Mouse (Mus musculus) megakaryocyte, adult 5-6 weeks (primary cell): ENCODE measurements around the gene Tbl1xr1. TPM values are rescaled to one million over a fixed set of nuclear protein-coding genes. Genes with fewer than 3 reads are reported as not detected.

ENCODE experiments used
- ATAC-seq: 2 replicates; pipeline ENCODE4 v1.8.0; 2016; ENCODE audit warnings: mild to moderate bottlenecking, inconsistent platforms; ENCODE audit not compliant: poor library complexity, severe bottlenecking
- total RNA-seq, 2 experiments: library from RNA; stranded (forward) in 1 of 2; stranded (reverse) in 1 of 2; fragments of 153-499, 151-499 nt in 1 of 2; fragments of 221-1000, 200-1000 nt in 1 of 2; gene quantifications; 2 replicates each; pipeline versions ENCODE4 v1.2.3 to v1.2.4; 2015 to 2017

The Tbl1xr1 gene
- total RNA-seq, 2 experiments from 2014 or later: 99.3 to 111 TPM

DNA sequence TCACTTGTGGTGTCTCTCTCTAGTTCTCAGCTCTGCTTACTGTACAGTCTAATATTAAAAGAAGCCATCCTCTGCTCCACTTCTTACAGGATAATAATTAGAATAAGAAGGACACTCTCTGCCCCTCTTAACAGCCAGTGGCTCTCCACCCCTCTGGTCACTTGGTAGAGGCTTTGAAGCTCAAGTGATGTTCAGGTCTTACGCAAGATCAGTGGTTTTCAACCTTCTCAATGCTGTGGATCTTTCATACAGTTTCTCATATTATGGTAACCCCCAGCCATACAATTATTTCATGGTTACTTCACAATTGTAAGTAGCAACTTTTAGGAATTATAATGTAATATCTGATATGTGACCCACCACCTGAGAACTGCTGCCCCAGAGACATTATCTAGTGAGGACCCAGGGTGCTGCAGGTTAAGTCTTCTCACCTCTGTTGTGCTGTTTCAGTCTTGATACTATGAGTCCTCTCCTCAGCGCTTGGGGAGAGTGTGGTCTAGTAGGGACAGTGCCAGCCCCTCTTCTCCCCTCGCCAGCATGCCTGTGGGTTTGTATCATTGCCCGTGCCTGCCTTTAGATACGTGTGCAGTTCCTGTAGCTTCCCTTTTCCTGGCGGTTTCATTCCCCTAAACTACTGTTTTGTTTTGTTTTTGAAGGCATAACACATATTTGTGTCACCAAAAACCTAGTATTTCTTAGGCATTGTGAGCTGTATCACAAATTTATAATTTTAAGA is 65.7 kb downstream of the Tbl1xr1 start:
- ATAC-seq: peak; percentile 51

DNA sequence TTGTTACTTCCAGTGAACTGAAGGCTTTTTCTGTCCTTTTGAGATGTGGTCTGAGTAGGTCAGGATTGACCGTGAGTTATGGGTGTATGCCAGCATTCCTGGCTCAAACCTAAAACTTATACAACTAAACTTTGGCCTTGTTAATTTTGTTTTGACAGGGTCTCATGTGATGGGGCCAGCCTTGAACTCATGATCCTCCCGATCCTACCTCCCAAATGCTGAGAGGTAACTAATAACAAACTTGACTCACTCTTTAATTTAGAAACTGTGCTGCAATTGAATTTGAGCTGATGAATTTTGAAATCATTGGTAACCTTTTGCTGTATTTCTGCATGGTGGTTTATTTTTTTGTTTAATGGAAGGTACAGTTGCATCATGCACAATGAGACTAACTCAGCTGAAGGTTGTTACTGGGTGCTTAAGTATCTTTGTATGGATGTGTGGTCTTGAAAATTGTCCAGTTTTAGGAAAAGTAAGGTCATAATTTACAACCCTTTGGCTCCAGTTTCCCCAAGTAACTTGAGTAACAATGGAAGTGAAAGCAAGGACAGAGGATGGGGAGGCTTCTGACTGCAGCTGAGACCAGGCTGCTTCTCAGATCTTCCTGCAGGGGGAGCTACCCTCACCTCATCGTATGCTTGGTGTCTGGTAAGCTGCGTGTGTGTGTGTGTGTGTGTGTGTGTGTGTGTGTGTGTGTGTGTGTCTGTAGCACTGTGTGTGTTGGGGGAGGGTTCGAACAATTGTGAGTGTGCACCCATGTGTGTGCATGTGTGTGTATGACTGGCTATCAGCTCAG is 66.6 kb downstream of the Tbl1xr1 start:
- peak; percentile 72 for ATAC-seq

DNA sequence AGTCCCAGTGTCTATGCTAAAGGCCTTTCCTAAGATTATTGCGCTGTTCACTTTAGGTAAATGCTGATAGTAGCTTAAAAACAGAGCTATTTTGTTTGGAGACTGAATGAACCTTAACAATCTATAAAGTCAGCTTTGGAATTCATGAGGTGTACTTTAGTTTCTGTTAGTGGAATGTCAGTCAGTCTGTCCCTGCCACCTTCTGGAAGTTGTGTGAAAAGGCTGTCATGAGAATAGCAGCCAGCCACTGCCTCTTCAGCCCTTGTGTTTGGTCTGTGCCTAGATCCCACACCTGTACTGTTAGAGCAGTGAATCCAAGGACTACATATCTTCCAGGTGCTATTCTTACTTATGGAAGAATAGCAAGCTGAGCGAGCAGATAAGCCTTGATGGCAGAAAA is 67.8 kb downstream of the Tbl1xr1 start:
- no peak for ATAC-seq

DNA sequence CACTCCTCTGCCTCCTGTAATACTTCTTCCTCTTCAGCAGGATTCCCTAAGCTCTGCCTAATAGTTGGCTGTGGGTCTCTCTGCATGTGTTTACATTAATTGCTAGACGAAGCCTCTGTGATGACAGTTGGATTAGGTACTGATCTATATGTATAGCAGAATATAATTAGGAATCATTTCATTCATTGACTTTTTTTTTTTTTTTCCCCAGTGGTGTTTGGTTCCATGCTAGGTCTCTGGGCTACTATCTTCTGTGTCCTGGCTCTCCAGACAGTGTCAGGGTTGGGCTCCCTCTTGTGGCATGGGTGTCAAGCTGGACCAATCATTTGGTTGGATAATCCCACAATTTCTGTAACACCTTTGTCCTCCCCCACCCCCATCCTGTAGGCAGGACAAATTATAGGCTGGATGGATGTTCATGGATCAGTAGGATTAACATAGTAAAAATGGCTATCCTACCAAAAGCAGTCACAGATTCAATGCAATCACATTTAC is 71.0 kb downstream of the Tbl1xr1 start:
- no peak for ATAC-seq

DNA sequence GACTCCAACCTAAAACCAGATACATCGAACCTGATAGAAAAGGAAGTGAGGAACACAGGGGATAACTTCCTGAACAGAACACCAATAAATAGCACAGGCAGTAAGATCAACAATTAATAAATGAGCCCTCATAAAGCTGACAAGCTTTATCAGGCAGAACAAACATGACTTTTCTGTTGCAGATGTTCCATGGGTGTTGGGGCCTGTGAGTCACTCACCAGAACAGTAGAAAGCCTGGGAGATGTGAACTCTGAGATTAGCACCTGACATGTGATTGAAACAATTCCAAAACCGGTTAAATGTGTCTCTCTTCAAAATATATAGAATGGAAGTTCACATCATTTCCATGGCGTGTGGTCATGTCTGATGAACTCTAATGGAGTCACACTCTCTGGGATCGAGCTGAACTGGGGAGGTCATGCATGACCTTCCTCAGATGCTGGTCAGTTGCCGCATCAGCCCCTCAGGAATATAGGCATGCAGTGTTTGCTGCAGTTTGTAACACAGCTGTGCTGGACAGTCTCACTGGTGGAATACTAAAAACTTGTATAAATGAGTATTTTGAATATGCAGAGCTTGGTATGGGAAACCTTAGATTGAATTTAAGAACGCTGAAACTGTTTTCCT is 72.0 kb downstream of the Tbl1xr1 start:
- ATAC-seq: no peak

DNA sequence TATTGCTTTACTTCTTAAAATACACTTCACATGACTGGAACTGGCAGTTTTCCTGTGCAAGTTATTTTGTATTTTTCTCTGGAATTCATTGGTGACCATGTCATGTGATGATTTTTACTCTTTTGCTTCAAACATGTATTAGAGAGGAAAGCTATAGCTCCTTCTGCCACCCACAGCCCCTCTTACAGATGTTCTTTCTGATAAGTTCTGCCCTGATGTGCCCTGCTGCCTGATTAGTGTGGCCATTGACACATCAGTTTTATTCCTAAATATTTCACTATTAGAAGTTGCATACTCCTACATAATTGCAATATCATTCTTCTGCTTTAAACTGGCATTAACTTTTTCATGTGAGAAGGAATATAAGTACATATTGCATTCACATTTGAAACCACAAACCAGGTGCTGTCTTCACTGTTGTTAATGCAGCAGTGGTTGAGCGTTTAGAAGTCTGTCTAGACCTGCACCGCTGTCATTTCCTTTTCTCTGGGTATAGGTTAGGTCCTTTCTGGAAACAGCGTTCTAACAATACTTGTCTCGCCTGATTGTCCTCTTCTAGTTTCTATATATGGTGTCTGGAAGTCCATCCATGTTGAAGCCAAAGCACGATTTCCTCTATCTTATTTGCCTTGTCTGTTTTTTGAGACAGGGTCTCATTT is 74.5 kb downstream of the Tbl1xr1 start:
- 0 out of 2 replicates have a peak, but pooled peaks have one; percentile 28 for ATAC-seq

DNA sequence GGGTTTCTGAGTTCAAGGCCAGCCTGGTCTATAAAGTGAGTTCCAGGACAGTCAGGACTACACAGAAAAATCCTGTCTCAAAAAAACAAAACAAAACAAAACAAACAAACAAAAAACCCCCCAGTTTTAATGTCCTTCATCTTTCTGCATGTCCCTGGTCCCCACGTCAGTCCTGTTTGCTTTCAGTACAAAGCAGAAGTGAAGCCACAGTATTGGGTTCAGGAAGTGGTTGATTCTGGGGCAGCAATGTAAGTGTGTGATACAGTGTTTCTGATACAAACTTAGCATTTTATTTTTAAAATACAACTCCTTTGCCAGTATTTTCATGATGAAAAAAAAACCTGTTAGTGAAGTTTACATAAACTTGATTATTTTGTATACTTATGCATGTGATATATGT is 76.3 kb downstream of the Tbl1xr1 start:
- peak; percentile 96 for ATAC-seq

DNA sequence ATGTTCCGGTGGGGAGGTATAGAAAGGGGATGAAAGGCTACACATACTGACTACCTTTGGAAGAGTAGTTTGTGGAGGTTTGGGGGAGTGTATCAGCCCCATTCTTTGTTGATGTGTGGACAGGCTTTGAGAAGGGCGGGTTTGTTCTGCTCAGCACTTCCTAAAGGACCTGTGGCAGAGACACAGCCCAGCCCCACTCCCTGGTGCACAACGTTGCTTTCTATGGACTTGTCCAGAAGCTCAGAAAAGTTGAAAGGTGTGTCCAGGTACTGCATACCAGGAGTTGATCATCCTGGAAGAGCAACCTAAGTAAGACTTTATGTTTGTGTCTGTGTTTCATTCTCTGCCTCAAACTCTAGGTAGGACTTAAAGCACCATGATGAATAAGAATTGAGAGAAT is 78.1 kb downstream of the Tbl1xr1 start:
- no peak for ATAC-seq

DNA sequence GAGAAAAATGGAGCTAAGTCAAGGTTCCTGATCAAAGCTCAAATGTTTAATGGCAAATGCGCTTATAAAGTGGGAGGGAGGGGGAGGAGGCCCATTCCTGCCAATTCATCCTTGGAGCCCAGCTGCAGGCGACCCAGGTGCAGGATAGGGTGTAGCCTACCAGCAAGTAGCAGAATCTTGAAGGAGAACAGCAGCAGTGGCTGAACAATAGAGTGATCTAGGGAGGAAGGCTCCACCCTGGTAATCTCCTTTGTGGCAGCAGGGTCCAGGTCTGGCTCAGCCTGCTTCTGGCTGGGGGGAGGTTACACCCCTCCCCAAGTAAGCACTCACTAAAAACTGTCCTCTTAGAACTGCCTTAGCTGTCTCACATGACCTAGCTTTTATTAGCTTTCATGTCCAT is 79.9 kb downstream of the Tbl1xr1 start:
- ATAC-seq: no peak

DNA sequence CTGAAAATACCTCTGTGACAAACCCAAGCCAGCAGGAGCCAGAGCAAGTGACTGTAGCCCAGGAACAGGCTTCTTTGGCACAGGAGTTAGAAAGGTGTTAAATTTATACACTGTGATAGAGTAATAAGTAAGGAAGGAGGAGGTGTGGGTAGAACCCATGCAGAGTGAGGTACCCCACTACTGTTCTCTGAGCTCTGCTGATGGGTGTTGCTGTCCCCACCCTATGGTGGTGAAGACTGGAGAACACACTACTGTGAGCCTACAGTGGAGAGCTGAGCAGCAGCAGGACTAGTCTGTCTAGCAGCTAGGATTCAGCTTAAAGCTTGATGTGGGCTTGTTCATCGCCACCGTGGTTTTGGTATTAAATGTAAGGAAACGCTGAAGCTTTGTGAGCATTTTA is 86.5 kb downstream of the Tbl1xr1 start:
- no peak for ATAC-seq

DNA sequence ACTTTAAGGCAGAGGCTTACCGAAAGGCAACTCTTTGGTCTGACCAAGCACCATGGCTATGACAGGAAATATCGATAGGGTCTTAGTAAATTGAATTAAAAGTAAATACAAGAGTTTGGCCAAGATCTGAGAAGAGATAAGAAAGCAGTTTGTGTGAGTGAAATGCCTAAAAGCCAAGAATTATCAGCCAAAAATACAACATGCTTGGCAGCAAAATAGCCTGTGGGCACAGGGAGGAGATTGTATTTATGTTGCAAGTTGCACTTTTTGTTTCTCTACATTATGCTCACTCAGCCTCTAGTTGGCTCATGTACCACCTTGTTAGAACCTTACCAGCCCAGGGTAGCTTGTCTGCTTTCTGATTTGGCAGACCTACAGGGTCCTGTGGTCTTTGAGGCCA is 91.4 kb downstream of the Tbl1xr1 start:
- ATAC-seq: no peak

DNA sequence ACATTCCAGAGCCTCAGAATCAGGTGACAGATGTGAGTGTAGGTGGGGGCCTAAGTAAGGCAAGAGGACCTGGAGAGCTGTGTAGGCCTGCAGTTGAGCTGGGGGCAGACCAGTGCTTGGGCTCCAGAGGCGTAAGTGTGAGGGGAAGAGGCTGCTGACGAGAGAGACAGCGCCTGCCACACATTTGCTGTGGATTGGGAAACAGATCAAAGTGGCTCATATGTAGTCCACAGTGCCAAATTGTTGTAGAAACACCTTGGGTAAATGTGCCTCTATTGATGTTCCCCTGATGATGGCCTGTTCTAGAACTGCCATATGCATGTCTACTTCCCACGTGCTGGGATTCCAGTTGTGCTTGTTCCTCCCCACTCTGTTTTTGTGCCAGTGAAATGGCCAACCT is 92.0 kb downstream of the Tbl1xr1 start:
- no peak for ATAC-seq

DNA sequence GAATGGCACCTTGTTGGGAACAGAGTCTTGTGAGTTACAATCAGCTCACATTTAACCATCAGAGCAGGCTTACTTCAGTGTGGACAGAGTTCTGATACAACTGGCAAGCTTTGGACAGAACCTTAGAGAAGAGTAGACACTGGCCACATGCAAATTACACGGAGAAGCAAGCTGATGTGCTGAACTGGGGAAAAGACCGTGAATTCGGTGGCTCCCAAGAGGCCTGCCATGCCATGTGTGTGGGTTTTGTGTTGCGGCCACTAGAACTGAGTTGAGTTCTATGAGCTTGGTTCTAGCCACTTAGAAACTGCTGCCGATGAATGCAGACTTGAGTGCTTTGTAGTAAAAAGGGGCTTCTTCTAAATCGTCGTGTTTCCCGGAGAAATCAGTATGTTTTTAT is 95.1 kb downstream of the Tbl1xr1 start:
- ATAC-seq: no peak

DNA sequence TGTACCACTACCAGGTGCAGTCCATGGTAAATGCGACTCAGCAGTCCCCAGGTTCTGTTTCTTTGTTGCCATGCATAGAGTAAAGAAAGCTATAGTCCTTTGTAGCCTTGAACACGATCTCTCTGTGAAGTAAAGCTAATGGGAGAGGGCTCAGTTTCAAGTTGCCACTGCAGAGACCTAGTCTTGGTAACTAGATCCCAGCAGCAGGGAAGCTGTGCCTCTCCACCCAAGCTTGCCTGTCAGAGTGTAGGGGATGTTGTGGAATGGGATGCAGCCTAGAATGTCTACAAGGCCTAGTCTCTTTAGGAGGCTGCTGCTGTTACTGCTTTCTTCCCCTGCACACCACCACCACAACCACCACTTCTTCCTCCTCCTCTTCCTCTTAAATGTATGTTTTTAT is 96.0 kb downstream of the Tbl1xr1 start:
- no peak for ATAC-seq

DNA sequence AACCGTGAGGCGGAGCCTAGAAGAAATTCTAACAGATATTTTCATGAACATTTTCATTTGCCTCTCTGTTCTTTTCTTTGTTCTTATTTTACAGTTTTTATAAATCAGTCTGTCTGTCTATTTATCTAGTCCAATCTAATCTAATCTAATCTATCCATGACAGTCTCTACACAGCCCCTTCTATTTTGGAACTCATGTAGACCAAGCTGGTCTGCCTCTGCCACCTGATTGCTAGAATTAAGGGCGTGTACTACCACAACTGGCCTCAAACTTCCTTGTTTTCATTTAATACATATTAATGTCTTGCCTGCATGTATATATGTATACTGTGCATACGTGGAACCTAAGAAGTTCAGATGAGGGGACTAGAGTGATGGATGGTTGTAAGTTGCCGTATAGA is 96.7 kb downstream of the Tbl1xr1 start:
- ATAC-seq: no peak; the same call in 1 of the 2 replicates

DNA sequence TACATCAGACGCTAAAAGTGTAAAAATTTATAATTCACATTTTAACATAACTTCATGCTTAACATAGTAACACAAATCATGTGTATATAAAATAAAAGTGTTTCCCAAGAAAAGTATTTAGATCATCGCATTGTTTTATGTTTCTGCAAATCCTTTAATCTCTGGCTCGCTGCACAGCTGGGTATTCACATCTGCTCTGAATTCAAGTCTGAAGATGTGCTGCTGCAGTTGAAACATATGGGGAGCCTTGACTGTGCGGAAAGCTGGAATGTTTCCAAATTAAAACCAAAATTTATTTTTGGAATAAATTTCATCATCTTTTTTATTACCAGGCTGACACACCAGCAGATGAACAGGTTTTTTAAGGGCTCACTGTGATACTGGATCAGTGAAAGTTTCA is 97.8 kb downstream of the Tbl1xr1 start:
- ATAC-seq: no peak

DNA sequence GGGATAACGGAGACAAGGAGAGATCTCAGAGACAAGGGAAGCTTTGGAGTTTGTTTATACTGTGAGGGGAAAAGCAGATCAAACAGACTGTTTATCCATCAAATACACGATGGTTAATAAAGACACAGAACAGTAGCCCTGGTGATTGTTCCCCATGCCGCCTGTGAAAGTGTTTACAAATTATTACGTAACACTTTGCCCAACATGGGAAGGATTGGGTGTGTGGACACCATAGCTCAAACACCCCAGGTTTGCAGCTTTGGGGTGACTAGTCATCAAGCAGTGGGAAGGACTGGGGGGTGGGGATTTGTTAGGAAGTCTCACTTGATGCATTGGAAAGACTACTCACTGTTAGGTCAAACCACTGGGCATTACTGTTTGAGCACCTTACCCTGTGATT is 103.6 kb downstream of the Tbl1xr1 start:
- peak; percentile 49; the same call in 1 of the 2 replicates for ATAC-seq

DNA sequence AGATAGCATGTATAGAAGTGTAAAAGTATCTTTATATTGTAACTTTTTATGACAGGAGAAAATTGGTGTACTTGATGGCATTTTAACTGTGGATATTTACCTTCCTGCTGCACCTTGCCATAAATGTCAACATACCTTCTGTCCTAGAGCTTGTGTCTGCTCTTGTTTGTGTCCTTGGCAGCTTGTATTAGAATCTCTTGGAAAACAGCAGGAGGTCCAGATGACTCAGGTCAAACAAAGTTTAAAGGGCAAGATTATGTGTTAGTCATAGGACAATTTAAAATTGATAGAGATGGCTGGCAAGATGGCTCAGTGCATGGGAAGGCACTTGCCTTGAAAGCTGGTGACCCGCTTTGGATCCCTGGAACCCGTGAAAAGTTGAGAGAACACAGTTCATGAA is 104.6 kb downstream of the Tbl1xr1 start:
- no peak for ATAC-seq

DNA sequence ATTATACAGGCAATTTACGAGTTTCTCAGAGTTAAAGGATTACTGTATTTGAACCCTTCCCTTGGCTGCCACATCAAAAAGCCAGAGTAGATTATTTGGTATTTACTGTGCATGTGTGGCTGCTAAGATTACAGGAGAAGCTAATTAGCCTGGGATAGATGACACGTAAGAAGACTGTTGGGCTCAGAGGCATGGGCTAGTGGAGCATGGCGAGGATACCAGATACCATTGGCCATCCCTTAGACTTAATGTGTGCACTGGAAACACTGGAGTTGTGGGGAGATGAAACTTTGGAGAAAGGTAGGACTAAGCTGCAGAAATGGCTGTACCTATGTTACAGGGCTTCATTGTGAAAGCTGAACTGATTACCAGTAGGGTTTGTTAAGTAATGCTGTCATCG is 108.8 kb downstream of the Tbl1xr1 start:
- no peak for ATAC-seq

DNA sequence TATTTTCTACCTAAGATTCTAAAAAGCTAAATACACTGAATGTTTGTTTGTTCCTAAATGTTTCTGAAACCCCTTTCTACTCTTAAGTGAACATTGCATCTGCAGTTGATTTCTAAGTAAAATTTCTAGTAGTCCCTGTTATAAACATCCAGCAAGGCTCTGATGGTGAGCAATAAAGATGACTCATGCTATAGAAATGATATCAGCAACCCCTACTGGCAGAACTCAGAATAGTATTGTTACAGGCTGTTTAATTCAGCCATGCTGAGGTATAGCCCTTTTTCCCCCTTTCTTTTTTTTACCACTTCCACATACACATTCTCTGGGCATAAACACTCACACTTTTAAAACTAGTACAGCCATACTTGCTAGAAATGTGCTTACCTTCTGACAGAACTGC is 114.0 kb downstream of the Tbl1xr1 start:
- ATAC-seq: peak; percentile 80

DNA sequence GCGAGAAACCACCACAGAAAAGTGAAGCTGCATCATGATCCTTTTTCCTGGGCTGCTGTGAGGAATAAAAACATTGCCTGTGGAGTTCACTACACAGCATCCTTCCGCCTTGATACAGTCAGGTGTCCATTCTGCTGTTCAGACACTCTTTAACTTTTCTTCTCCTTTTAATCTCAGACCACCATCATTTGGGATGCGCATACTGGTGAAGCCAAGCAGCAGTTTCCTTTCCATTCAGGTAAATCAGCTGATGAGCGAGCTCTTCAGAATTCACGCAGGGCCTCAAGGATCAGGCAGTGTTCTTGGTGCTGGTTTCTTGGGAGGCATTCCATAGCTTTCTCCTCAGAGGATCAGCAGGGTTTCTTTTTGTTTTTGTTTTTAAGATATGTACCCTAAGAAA is 116.5 kb downstream of the Tbl1xr1 start:
- no peak for ATAC-seq
